Mouse (Mus musculus) lung, postnatal 25 days (tissue): ENCODE results near the gene Dcp1b.
"Not testable (repeated sequence)": the region's sequence is repeated elsewhere in the genome, so short reads cannot be mapped to it uniquely, and the experiment has no call there.

ENCODE experiments used
- DNase-seq: peaks from one replicate; pipeline ENCODE4 v3.0.0; 2022; ENCODE audit warnings: low spot score

Gene Dcp1b

DNA sequence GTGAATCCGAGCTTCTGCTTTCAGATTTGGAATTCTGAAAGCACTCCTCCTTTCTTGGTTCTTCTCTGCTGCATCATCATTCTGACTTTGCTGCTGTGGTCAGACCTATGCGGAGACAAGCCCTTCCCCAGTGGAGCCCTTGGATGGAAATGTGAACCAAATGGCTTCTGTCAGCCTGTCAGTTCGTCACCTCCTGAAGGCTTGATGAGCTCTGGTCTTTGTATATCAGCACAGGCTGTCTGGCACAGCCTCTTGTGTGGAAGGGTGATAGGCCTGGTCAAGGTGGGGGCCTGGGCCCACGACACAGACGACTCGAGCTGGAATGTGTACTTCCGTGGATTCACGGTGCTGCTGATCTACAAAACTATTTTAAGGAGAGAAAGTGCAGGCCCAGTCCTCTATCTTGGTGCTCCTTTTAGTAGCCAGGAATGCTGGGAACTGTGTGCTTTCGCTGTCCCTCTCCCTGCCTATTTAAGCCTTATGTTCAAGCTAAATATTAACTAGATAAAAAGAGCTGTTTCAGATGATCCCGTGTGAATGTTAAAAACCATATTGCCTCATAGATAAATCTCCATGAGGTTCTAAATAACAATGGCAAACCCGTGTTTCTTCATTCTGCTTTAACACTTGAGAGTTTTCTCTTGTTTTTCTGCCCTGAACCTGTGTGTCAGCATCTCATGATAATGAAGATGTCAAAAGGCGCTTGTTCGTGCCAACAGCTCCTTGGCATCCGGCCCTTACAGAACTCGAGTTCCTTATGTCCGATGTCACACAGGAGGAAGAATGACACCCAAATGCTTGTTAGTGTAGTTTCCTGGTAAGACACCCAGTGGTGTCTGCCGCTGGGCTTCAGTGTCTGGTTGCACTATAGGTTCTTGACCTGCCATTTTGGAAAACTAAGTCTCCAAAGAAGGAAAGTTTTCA is 21.6 kb downstream of the Dcp1b start, which contains the start of gene Cacna1c:
Cacna1c (minus strand) TSS at position 37 of the 924 bp plus-strand sequence.
- DNase-seq: peak; percentile 23

GRCm38 (mm10) chr6:119198534-119199273 is 23.7 kb downstream of the Dcp1b start:
- no peak for DNase-seq

- DNase-seq: no peak
Measured at GRCm38 (mm10) chr6:119199274-119199879, 24.3 kb downstream of the Dcp1b start.

GRCm38 (mm10) chr6:119200362-119200761 is 25.3 kb downstream of the Dcp1b start:
- no peak for DNase-seq

DNA sequence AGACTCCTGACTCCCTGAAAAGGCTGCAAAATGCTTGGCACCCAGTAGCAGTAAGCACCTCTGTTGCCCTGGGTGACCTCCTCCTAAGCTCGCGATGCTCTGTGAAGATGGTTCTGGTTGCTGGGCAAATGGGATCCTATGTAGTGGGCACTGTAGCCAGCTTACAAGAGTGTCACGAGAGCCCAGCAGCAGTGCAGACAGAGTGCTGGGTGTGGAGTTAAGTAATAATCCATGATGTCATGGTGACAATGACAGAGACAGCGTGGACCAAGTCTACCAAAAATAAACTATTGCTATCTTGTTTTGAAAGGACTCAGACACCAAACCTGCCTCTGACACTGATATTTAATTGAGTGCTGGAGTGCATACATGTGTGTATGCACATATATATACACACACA is 26.5 kb downstream of the Dcp1b start:
- DNase-seq: no peak

- DNase-seq: no peak
Measured at GRCm38 (mm10) chr6:119204286-119204685, 29.2 kb downstream of the Dcp1b start.

DNA sequence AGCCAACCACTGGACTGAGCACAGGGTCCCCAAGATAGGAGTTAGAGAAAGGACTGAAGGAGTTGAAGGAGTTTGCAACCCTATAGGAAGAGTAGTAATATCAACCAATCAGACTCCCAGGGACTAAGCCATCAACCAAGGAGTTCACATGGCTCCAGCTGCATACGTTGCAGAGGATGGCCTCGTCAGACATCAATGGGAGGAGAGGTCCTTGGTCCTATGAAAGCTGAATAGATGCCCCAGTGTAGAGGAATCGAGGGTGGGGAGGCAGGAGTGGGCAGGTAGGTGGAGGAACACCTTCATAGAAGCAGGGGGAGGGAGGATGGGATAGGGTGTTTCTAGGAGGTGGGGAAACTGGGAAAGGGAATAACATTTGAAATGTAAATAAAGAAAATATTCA is 29.9 kb downstream of the Dcp1b start:
- no peak for DNase-seq

GRCm38 (mm10) chr6:119206006-119206405 is 31.0 kb downstream of the Dcp1b start:
- not testable (repeated sequence) for DNase-seq

- no peak for DNase-seq
Measured at GRCm38 (mm10) chr6:119213375-119213774, 38.3 kb downstream of the Dcp1b start.

DNA sequence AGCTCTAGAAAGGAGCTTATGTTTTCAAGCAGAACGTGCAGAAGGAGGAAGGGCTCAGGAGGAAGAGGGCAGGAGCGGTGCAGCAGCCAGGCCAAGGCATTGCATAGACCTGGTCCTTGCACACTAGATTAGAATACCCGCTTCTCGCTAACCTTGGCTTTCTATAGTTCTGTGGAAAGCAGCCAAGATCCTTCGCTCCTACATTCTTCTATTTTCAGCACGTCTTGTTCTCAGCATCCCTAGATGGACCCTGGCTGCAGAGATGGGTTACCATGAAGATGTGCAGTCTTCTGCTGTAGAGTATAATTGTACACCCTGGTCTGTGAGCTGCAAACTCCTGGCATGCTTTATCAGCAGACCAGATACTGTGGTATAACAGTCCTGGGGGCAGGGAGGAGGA is 39.1 kb downstream of the Dcp1b start:
- DNase-seq: no peak

- no peak for DNase-seq
Measured at GRCm38 (mm10) chr6:119215040-119215613, 40.1 kb downstream of the Dcp1b start.

DNA sequence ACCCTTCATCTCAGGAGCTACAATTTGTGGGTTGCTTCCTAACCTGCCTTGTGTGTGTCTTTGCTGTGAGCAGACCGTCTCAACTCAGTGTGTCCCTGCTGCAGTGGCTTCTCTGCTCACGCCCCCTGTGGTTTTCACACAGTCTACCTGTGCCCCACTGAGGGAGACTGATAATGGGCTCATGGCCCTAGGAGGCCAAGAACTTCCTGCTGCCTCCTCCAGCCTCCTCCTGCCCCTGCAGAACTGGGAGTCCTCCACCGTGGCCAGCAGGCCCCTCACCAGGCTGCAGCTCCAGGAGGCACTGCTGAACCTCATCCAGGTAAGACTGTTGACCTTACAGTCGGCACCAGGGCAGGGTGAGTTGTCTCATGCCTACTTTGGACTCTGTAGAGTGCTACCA is 42.6 kb downstream of the Dcp1b start:
- DNase-seq: no peak

- no peak for DNase-seq
Measured at GRCm38 (mm10) chr6:119218591-119218990, 43.5 kb downstream of the Dcp1b start.

DNA sequence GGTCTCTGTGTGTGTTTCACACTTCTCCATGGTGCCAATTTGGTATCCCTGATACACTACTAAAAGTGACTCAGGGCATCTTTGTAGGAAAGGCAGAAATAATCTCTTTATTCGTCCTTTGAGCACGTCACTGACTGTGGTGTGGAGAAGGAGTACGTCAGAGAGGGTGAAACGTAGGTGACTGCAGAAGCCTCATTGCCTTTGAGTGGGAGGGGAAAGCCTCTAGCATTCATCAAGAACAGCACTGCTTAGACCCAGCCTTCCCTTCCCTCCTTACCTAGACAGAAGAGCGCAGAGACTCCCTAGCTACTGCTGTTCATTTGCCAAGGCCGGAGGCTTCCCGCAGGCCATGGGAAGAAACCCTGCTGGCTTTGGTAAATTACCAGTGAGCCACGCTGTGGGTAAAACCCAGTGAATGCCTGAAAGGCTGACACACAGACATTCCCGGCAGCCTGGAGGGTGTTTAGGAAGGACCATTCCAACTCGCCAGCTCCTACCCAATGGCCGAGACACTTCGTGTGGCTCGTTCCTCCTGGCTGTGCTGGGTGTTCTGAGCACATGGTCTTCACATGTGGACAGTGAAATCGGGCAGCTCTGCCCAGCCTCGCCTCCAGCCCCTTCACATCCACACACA is 44.3 kb downstream of the Dcp1b start:
- DNase-seq: no peak

- peak; percentile 65 for DNase-seq
Measured at GRCm38 (mm10) chr6:119220297-119220696, 45.2 kb downstream of the Dcp1b start.

DNA sequence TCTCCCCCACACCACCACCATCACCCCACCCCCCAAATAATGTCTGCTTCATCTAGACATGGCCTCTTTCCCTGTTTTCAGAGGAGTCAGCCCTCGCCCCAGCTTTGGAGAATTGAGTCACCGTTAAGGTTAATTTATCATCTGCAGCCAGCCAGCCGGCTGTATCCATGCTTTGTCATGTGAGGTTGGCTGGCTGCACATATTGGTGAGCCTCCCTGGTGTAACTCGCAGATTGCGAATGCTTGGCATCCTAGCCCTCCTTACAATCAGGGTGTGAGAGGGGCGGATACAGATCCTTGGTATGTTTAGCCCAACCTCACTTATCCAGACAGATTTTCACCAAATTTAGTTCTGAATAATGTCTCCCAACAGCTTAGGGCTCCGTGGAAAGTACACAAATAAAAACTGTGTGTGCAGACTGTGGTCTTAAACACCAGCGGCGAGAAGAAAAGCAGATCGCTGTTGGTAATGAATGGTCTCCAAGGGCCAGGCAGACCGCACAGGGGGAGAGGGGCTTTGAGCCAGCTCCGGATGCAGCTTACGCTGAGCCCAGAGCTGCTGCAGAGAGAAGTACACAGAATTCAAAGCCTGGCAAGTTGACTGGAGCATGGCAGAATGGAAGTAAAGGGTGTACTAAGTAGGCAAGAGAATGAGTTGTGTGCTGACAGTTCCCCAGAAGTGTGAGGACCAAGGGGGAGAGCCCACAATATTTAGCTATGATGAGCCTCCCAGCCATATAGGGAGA is 49.6 kb downstream of the Dcp1b start:
- no peak for DNase-seq

DNA sequence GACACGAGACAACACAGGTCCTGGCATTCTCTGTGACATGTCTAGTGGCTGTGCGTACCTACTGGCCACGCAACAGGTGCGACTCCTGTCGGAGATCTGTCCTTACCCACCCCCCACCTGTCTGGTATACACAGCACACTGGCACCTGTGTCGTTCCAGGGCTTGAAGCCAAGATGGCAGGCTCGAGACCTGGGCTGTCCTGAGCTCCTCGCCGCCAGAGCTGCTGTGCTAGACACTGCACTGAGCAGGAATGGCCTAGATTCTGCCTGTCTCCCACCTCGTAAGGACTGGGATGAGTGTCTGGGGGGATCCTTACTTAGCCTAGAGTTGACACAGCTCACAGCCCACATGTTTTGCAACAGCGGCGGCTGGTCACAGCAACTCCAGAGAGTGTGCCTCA is 50.2 kb downstream of the Dcp1b start:
- DNase-seq: no peak

GRCm38 (mm10) chr6:119225731-119226130 is 50.7 kb downstream of the Dcp1b start:
- no peak for DNase-seq

DNA sequence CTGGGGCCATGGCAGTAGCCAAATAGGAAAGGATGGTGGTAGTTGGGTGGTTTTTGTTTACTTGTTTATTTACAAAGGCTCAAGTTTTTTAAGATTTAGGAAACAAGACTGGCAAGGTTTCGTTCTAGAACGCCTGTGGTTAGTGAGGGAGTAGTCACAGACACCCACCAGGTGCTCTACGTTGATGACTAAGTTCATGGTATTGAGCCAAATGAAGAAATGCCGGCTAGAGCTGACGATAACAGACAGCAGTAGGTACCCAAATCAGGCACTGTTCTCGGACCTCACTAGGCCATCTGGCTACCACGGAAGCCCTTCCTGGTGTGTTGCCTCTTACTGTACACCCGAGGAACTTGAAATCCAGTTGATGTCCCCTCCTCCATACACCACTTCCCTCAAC is 51.9 kb downstream of the Dcp1b start:
- DNase-seq: no peak

DNA sequence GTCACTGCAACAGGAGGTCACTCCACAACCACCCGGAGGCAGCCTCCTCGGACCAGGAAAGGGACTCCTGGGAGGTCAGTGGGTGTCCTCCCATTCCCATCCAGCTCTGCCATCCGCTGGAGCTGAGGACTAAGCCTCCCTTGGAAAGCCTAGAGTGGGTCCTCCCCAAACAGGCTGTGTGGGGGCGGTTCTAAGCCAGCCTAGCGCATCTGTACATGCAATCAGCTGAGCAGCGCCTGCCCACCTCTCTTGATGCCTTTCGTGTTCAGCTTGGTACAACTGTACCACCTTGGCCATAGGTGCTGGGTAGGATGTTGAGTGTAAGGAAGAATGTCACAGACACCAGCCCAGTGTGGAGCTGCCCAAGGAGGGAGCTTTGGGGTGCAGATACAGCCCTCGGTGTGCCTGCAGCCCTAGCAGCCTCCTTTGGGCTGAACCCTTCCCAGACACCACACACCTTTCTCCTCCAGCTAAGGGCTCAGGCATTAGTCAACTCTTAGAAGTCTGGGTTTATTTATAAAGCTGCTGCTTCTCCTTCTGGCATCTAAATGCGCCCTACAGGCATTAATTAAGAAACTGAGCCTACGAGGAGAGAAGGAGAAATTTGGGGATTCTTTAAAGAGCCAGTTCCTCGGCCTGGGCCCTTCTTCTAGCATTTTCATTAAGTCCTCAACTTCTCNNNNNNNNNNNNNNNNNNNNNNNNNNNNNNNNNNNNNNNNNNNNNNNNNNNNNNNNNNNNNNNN is 54.0 kb downstream of the Dcp1b start:
- no peak for DNase-seq
